Mouse (Mus musculus) layer of hippocampus, postnatal 36 days (tissue): ENCODE results near the gene Pard3b. TPM values are rescaled to one million over a fixed set of nuclear protein-coding genes. Genes with fewer than 3 reads are reported as not detected.

Experiments
- DNase-seq, 2 experiments: peaks; one replicate each; pipeline ENCODE4 v3.0.0; 2022
- total RNA-seq, 2 experiments: library from RNA; stranded (reverse); gene quantifications; 2 replicates each; pipeline ENCODE4 v1.2.3; 2021

The Pard3b gene
- total RNA-seq, result 1 to 10 TPM; 5.7 to 6.1 TPM

GRCm38 (mm10) chr1:61638347-61639111 is at the start of gene Pard3b:
TSS of gene Pard3b (plus strand) at chr1:61638824.
- peak; percentile 12 to 35 for DNase-seq

DNA sequence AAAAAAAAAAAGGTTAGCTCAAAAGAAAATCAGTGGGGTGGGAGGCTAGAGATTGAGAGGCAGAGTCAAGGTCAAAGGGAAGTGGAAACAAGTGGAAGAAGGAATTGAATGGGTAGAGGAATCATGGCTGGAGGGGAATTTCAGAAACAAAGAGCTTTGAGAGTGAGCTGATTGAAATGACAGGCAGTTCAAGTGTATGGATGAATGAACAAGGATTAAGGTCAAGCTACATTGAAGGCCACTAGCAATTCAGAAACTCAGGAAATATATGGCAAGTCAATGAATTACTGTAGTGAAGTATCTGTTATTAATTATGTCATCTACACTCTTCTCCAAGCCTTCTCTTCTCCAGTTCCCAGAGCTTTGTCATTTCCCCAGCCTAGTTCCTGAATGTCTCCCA is 22.4 kb upstream of the Pard3b start:
- DNase-seq, result no peak

- DNase-seq, result no peak
These were observed 18.0 kb upstream of the Pard3b start for GRCm38 (mm10) chr1:61620651-61621050.

GRCm38 (mm10) chr1:61629857-61630256 is 8.8 kb upstream of the Pard3b start:
- DNase-seq, result no peak

DNA sequence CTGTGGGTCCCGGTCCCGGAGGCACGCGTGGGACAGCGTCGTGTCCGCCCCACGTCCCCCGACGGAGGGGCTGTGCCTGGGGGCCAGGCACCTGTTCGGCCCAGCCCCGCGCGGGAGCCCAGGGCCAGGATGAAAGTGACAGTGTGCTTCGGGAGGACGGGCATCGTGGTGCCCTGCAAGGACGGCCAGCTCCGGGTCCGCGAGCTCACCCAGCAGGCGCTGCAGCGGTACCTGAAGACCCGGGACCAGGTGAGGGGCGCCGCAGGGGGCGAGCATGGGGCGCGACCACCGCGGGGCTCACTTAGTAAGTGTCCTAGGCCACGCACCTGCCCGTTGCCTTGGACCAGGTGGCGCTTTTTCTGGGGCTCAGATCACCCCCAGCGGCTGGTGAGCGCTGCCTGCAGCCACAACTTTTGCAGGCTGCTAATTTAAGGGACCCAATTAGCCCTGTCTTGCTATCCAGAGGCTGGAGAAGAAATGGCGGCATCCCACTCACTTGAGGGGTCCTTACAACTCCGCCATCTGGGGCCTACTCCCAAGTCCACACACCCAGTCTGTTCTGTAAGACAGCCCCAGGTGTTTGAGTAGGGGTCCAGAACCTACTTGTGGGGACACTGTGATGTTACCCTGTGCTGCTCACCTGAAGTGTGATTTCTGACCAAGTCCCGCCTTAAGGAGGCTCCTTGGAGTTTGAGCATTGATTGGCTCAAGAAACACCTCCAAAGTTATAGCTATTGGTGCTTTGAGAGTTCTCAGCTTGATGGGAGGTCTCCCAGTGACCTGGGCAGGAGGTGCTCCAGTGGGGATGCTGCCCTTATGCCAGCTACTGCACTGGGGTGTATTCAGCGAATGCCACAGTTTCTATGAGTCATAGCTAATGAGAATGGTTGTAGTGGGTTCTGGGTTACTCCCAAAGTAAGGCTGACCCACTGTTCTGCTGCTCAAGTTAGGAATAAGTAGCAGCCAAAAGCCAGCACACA is 780 bp downstream of the Pard3b start:
- DNase-seq, result peak; percentile 5 to 11

- no peak for DNase-seq
These were observed 3.3 kb downstream of the Pard3b start for GRCm38 (mm10) chr1:61641880-61642279.

- no peak for DNase-seq
These were observed 6.4 kb downstream of the Pard3b start for GRCm38 (mm10) chr1:61645062-61645461.

DNA sequence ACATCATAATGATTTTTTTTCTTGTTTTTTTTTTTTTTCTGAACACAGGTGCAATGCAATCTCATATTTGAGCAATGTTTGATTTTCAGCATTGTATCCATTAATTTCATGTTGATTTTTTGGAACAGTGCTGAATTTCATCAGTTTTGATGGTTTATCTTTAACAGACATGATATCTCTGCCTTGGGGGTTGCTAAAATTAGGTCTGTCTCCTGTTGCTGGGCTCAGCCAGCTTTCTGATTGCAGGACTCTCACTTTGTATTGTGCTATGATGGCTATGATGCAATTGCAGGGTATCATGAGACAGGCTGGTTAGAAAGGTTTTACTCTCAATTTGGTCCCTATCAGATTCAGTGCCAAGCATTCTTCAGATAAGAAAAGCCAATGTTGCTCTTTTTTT is 11.3 kb downstream of the Pard3b start:
- no peak for DNase-seq

- DNase-seq, result no peak
These were observed 13.0 kb downstream of the Pard3b start for GRCm38 (mm10) chr1:61651454-61652271.

- DNase-seq, result no peak
These were observed 19.1 kb downstream of the Pard3b start for GRCm38 (mm10) chr1:61657760-61658159.

GRCm38 (mm10) chr1:61659931-61660330 is 21.3 kb downstream of the Pard3b start:
- DNase-seq, result no peak

GRCm38 (mm10) chr1:61685221-61685814 is 46.7 kb downstream of the Pard3b start:
- no peak for DNase-seq

DNA sequence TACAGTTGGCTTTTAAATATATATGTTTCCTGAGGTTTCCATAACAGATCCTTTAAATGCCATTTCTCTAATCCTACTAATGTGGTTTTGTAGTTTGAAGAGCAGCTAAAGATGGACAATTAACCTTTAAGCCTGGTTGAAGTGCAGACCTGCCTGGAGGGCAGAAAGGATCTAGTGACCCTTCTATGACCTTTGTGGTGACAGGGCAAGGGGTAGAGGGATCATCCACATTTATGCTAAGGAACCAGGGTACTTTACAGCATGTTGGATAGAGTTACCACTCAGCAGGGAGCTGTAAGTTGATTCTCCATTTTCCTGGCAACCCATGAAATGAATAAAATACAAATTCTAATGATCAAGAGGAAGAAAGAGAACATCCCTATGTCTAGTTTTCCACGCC is 47.3 kb downstream of the Pard3b start:
- DNase-seq, result no peak

DNA sequence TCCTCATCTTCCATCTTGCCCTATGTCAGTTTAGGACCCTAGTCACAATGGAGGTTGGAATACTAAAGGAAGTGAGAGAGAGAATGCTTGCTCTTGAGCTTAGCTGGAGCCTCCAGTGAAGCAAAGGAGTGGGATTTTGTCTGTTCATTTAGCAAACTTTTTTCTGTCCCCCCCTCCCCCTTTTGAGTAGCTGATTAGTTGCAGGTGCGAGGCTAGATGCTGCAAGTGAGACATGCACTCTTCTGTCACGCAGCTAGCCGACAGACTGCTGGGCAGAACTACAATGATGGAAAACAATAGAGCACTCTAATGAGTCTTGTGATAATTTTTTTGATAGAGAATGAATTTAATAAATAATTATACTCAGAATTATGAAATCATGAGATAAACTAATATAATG is 49.7 kb downstream of the Pard3b start:
- no peak for DNase-seq

DNA sequence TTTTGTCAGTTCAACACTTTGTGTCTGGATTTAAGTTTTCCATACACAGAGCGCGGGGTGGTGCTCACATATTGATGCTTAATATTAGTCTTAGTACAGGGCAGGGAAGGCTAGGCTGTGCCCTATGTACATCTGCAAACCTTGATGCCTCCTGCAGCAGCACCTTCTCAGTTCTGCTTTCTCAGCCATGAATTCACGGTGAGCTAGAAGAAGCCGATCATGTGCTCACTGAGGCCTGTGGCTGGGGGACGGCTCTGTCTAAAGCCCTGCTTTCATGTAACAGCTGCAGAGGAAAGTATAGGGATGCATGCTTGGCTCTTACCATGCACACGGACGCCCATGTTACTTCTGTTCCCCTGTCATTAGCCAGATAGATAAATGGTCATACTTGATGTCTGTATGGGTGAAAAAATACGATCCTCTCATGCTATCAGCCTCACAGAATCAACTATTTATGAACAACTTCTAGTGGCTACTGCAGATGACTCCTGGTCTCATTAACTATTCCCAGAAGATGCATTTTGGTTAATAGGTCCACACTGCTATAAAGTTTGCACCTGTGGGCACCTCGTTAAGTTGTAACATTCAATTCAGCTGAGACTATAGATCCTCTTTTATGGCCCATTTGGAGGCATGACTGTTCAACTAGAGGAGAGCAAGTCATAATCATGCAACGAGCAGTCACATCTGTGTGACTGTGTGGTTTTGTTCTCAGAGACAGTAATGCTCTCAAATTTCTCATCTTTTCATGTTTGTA is 60.0 kb downstream of the Pard3b start:
- no peak for DNase-seq

DNA sequence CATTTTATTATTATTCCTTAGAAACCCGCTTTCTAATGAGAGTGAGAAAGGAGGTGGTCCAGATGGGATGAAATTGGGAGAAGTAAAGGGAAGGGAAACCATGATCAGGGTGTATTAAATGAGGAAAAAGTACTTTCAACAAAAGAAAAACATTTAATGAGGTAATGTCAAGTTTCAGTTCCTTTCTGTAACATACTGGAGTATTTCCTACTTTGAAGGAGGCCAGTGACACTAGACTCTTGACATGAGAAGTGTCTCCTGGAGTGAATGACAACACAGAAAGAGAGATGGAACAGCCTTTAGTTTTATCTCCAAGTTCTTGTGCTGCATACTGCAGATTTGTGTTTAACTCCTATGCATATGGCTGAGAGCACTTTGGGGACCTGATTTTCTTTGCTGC is 71.2 kb downstream of the Pard3b start:
- no peak for DNase-seq

GRCm38 (mm10) chr1:61711523-61711922 is 72.9 kb downstream of the Pard3b start:
- no peak for DNase-seq

GRCm38 (mm10) chr1:61729654-61730053 is 91.0 kb downstream of the Pard3b start:
- no peak for DNase-seq

GRCm38 (mm10) chr1:61736550-61736949 is 97.9 kb downstream of the Pard3b start:
- no peak for DNase-seq

- DNase-seq, result no peak
These were observed 104.2 kb downstream of the Pard3b start for GRCm38 (mm10) chr1:61742831-61743230.

DNA sequence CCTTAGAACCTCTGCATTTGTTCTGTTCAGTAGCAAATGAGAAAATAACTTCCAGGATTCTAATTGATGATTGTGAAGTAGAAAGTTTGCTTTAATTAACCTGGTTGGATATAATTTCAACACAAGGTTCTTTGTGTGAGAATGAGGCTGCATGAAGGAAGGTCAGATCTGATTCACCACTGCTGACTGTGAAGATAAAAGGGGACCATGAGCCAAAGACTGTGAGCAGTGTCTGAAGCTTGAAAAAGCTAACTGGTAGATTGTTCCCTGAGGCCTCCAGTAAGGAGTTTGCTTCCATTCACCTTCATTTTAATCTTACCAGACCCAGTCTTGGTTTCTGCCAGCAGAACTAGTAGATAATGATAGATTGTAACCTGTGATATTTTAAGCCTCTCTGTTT is 108.9 kb downstream of the Pard3b start:
- DNase-seq, result no peak
